Mouse (Mus musculus): ENCODE results near the gene Pf4.

DNA sequence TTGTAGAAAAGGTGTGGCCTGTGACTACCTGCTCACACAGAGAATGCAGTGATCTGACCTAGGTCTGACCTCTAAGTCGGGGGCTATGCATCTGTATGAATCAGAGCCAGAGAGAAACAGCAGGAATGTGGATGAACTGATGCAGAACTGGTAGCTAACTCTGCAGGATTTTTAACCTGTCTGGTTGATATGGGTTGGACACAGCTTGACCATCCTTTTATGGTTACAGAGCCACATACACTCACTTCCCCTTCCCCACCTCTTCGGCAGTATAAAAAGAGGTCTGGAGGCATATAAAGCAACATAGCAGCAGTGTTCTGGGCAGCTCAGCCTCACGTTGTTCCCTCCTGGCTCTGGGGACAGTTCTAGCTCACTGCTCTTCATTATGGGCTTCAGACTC is 4.0 kb upstream of the Pf4 start, which contains the start of gene Ppbp:
- TF ChIP-seq EP300 (IDR thresholded peaks at IDR 0.05; ENCODE audit: low read depth) (no peak), CTCF (IDR thresholded peaks at IDR 0.05; ENCODE audit: low read depth) (no peak)
